ENCODE assay signal across 26 mouse cellular contexts in genomic region chr6:115517904-115518303, GRCm38 (mm10). TPM values are rescaled to one million over a fixed set of nuclear protein-coding genes. Genes with fewer than 3 reads are reported as not detected.
DNase-seq lines count a peak whose midpoint lies in the region; TF ChIP-seq lines count a peak whose summit lies in the region.
"Had no signal": no experiment of that assay in that cellular context is flagged by ENCODE, and none has a peak within 500 bp of the region (broad histone marks: within the 10 kb centered on the region; RNA-seq: fewer than 3 reads in every experiment).

No protein-coding gene starts in this region.

- peak overlapping the region; percentile 90; the same call in 1 of the 2 replicates for H3K27ac ChIP-seq in brown adipose tissue, adult 24 weeks (replicated peaks; ENCODE audit: low read depth, low read length)
- H3K27ac ChIP-seq in kidney, adult 2 months (ENCODE audit: insufficient read depth, low read depth, low read length): no peak overlapping the region
- H3K27ac ChIP-seq: embryonic facial prominence, embryonic 13.5 days; forebrain, embryonic 10.5 days; forebrain, embryonic 15.5 days; hindbrain, embryonic 10.5 days; hindbrain, embryonic 15.5 days; intestine, embryonic 15.5 days; left cerebral cortex, adult 2 months; limb, embryonic 12.5 days; midbrain, embryonic 13.5 days had no signal

- no peak for TF ChIP-seq CTCF in kidney, adult 2 months (conservative IDR thresholded peaks at IDR 0.05; ENCODE audit: insufficient read depth, insufficient read length, low read depth, low read length)

- H3K4me1 ChIP-seq in brown adipose tissue, adult 24 weeks (ENCODE audit: control insufficient read depth, insufficient read depth, insufficient read length, low read length): peaks cover 20% of the 10 kb centered on the region
- H3K4me1 ChIP-seq in kidney, adult 2 months (ENCODE audit: control insufficient read depth, insufficient read depth, low read length): no peaks in the 10 kb centered on the region
- H3K4me1 ChIP-seq: forebrain, embryonic 10.5 days; forebrain, embryonic 15.5 days; hindbrain, embryonic 15.5 days; limb, embryonic 12.5 days had no signal

- no peaks in the 10 kb centered on the region for H3K36me3 ChIP-seq in kidney, adult 2 months (ENCODE audit: control insufficient read depth, insufficient read depth, low read length)
- H3K36me3 ChIP-seq: embryonic facial prominence, embryonic 13.5 days; forebrain, embryonic 10.5 days; forebrain, embryonic 15.5 days; hindbrain, embryonic 10.5 days; hindbrain, embryonic 15.5 days; intestine, embryonic 15.5 days; limb, embryonic 12.5 days; midbrain, embryonic 13.5 days had no signal

- DNase-seq in layer of hippocampus, adult 11-12 months (ENCODE audit: low spot score): peak; percentile 26
- DNase-seq in layer of hippocampus, adult 9-11 months: peak; percentile 76
- DNase-seq in telencephalon, adult 2 months (ENCODE audit: low read depth, low spot score): peak; percentile 36
- DNase-seq in thymus, adult 18-20 months: no peak
- no peak for DNase-seq in kidney, adult 2 months
- no peak for DNase-seq in testis, postnatal 10 days (ENCODE audit: low spot score)
- DNase-seq: cerebellum, adult 11-12 months; cerebellum, adult 9-11 months; heart, postnatal 14 days; kidney, adult 8-10 months; kidney, postnatal 10 days; liver, postnatal 0 days; lung, postnatal 36 days; spleen, adult 18-20 months; thymus, postnatal 4 days had no signal

- no peak for TF ChIP-seq POLR2A in kidney, adult 2 months (IDR thresholded peaks at IDR 0.05; ENCODE audit: low read depth, low read length)

- WGBS in kidney, adult 2 months: 86% methylated on average over 4 of the region's 4 CpGs

- no peak overlapping the region for H3K4me3 ChIP-seq in brown adipose tissue, adult 24 weeks (ENCODE audit: insufficient read depth, low read depth, low read length)
- H3K4me3 ChIP-seq in kidney, adult 2 months (ENCODE audit: insufficient read depth, low read depth, low read length): no peak overlapping the region
- H3K4me3 ChIP-seq: embryonic facial prominence, embryonic 13.5 days; forebrain, embryonic 10.5 days; forebrain, embryonic 15.5 days; hindbrain, embryonic 10.5 days; hindbrain, embryonic 15.5 days; intestine, embryonic 15.5 days; left cerebral cortex, adult 2 months; limb, embryonic 12.5 days; megakaryocyte, embryonic 14.5 days; midbrain, embryonic 13.5 days had no signal

- H3K27me3 ChIP-seq in kidney, adult 2 months (replicated peaks; ENCODE audit: control insufficient read depth, insufficient read depth, low read length): no peaks in the 10 kb centered on the region
- H3K27me3 ChIP-seq: forebrain, embryonic 15.5 days; hindbrain, embryonic 15.5 days; intestine, embryonic 15.5 days; limb, embryonic 12.5 days; midbrain, embryonic 13.5 days had no signal

RNA-seq across cellular contexts. Expression of gene Tsen2, which starts 26.6 kb away (rescaled TPM):
- polyA plus RNA-seq in brown adipose tissue, adult 24 weeks (2012; ENCODE audit: insufficient read depth, insufficient read length, missing spikeins): 9.7 and 10.0 TPM in 2 replicates
- polyA plus RNA-seq in kidney, adult 2 months (2012; rRNA removed): 4.2 and 4.8 TPM in 2 replicates

Comparison
In these comparisons a context has a peak if more than half of its experiments do, and no peak if none do; other contexts are left out.
1. DNase-seq: peak in layer of hippocampus, adult 11-12 months (single experiment), layer of hippocampus, adult 9-11 months (single experiment) and telencephalon, adult 2 months (single experiment); none in thymus, adult 18-20 months (0 of 2), kidney, adult 2 months (single experiment) and testis, postnatal 10 days (single experiment).